Mouse (Mus musculus) CD4-positive, CD25-positive, alpha-beta regulatory T cell, adult 4 months (primary cell): ENCODE results near the gene Vmn2r69. TPM values are rescaled to one million over a fixed set of nuclear protein-coding genes. Genes with fewer than 3 reads are reported as not detected.

Experiments
- ATAC-seq: one replicate; pipeline ENCODE4 v1.8.0; 2017
- polyA plus RNA-seq, 2 experiments: library from polyadenylated mRNA; unstranded; fragments of 100-300 nt; shearing (Covaris generic); gene quantifications; one replicate each; pipeline ENCODE4 v1.2.1; 2017

Vmn2r69 gene
- polyA plus RNA-seq: not detected

GRCm38 (mm10) chr7:85415820-85416219, at the start of gene Vmn2r69:
Gene Vmn2r69, minus strand, starts transcription at chr7:85415920.
- ATAC-seq: no peak

Other genes starting within 250 kb of the Vmn2r69 start
- not detected for gene Vmn2r68, start 178.1 kb downstream of the Vmn2r69 start, polyA plus RNA-seq
- gene Vmn2r71, start 147.2 kb upstream of the Vmn2r69 start, polyA plus RNA-seq: not detected
- not detected for gene Vmn2r70, start 153.3 kb upstream of the Vmn2r69 start, polyA plus RNA-seq